Mouse (Mus musculus) stomach, postnatal 0 days (tissue): Measurements from ENCODE around the gene Syp. TPM values are rescaled to one million over a fixed set of nuclear protein-coding genes. Genes with fewer than 3 reads are reported as not detected.

Experiments
- ATAC-seq: fragments of 200-750 bp; cut with Nextera tagmentation; 2 replicates; pipeline ENCODE4 v1.8.0; 2017; ENCODE audit not compliant: low FRiP score, low TSS enrichment
- DNase-seq: peaks from one replicate; pipeline ENCODE4 v3.0.0-alpha.2; 2016; ENCODE audit warnings: low spot score
- H3K27ac ChIP-seq: fragments of 300-500 bp; sonication (generic); replicated peaks from 2 replicates; pipeline ENCODE4 v1.5.1; 2014; ENCODE audit warnings: mild to moderate bottlenecking, control low read depth
- H3K27me3 ChIP-seq: fragments of 300-500 bp; sonication (generic); 2 replicates; pipeline ENCODE4 v1.6.1; 2014; ENCODE audit warnings: low read length; ENCODE audit not compliant: control insufficient read depth, insufficient read depth
- H3K36me3 ChIP-seq: fragments of 300-500 bp; sonication (generic); 2 replicates; pipeline ENCODE4 v1.6.1; 2014; ENCODE audit warnings: low read length, mixed read lengths; ENCODE audit not compliant: control insufficient read depth, insufficient read depth
- H3K4me1 ChIP-seq: fragments of 300-500 bp; sonication (generic); replicated peaks from 2 replicates; pipeline ENCODE4 v1.6.1; 2014; ENCODE audit warnings: antibody characterized with exemption; ENCODE audit not compliant: control insufficient read depth, insufficient read depth
- H3K4me2 ChIP-seq: fragments of 300-500 bp; sonication (generic); replicated peaks from 2 replicates; pipeline ENCODE4 v1.6.1; 2014; ENCODE audit warnings: low read depth, mild to moderate bottlenecking, control low read depth, moderate library complexity
- H3K4me3 ChIP-seq: fragments of 300-500 bp; sonication (generic); 2 replicates; pipeline ENCODE4 v1.5.1; 2014; ENCODE audit warnings: low read depth, low read length, control low read depth
- H3K9ac ChIP-seq: fragments of 300-500 bp; sonication (generic); 2 replicates; pipeline ENCODE4 v1.6.1; 2014; ENCODE audit warnings: mild to moderate bottlenecking, low read length, control low read depth, mixed read lengths
- H3K9me3 ChIP-seq: fragments of 300-500 bp; sonication (generic); 2 replicates; pipeline ENCODE4 v1.6.1; 2016; ENCODE audit warnings: low read length; ENCODE audit not compliant: control insufficient read depth
- CTCF ChIP-seq: IDR thresholded peaks from 2 replicates; pipeline ENCODE4 v1.5.1; 2016; ENCODE audit warnings: antibody characterized with exemption, low read depth, mild to moderate bottlenecking, moderate library complexity
- EP300 ChIP-seq: optimal IDR thresholded peaks from 2 replicates; pipeline ENCODE3; 2016; ENCODE audit warnings: antibody characterized with exemption
- WGBS: fragments of 180-500 bp; shearing (Covaris S2); extraction: QIAGEN DNeasy Blood & Tissue Kit; methylation state at CpG from one replicate; pipeline ENCODE4 v1.1.7; 2014; 5-methylcytosine and 5-hydroxymethylcytosine counted together
- polyA plus RNA-seq: library from polyadenylated mRNA; unstranded; fragments of >200 nt; fragmentation: Nextera tagmentation; extraction: Ambion mirVana; gene quantifications from 2 replicates; pipeline ENCODE4 v1.2.1, GENCODE M21; 2015

Syp gene
- polyA plus RNA-seq, 1 experiment from 2014 or later: 6.5 TPM

DNA sequence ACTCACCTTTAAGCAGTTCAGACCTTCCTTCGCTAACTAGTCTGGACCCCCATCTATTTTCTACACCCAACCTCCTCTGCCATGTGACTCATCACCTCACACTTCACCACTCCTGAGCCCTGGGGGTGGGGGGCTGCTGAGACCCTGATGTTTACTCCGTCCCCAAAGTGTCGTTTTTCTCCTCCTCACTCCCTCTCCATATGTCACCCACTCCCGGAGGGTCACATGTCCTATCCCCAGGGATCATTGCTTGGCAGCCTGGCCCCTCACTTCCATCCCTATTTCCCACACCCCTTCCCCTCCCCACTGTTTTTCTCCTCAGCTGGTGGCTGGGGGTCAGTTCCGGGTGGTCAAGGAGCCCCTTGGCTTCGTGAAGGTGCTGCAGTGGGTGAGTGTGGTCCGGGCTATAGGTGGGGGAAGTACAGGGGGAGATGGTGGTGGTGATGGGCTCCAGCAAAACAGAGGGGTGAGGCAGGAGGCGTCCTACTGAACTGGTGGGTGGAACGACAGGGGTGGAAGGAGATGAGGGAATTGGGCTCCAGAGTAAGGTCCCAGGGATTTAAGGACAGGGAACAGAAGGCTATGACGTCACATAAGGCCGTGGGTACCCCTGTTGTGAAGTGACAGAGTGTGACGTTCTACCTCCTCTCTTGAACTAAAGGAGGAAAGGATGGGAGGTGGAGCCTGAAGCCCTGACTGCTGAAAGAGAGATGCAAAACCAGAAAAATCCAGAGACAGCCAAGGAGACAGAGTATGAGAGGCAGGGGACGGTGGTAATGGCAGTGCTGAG is 1.5 kb downstream of the Syp start:
- ATAC-seq (0 out of 2 replicates have a peak, but pooled peaks have one; percentile 13), DNase-seq (no peak)
- Histone ChIP-seq H3K27me3 (no peaks in the 10 kb centered on the region), H3K4me1 (no peaks in the 10 kb centered on the region), H3K4me2 (no peak overlapping the region), H3K9me3 (no peaks in the 10 kb centered on the region), H3K36me3 (no peaks in the 10 kb centered on the region), H3K4me3 (no peak overlapping the region), H3K9ac (no peak overlapping the region), H3K27ac (no peak overlapping the region)
- WGBS: 27% methylated on average over 13 of the region's 13 CpGs
- TF ChIP-seq CTCF: no peak
- TF ChIP-seq EP300: no peak

DNA sequence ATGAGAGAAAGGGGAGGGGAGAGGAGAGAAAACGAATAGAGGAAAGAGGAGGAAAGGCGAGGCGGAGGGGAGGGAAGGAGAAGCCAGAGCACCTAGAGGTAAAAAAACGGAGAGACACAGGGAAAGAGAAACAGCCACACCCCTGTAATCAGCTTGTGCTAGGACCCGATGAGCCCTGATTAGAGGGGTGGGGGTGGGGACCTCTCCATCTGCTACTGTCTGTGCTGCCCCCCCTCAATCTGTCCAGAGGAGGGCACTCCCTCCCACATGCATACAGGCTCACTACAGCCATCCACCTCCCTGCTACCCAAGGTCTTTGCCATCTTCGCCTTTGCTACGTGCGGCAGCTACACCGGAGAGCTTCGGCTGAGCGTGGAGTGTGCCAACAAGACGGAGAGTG is 2.5 kb downstream of the Syp start:
- Histone ChIP-seq H3K4me1 (no peaks in the 10 kb centered on the region), H3K9ac (no peak overlapping the region), H3K9me3 (no peaks in the 10 kb centered on the region)

DNA sequence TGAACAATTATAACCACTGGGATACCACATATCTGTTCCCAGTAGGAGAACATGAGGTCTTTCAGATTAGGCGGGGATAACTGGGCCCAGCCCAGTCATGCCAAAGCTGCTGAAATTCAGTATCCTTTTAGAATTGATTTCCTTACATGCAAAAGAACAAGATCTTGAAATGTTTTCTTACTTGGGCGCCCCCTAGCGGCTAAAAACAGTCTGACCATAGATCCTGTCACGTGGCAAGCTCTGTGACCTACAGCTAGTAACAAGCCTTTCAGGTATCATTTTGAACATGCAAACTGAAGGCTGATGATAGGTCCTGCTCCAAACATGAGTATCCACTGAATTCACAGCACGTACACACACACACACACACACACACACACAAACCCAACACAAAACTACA is 7.1 kb downstream of the Syp start:
- H3K4me2 ChIP-seq: no peak overlapping the region
- TF ChIP-seq CTCF (peak; percentile 76), EP300 (no peak)
- no peaks in the 10 kb centered on the region for H3K36me3 ChIP-seq
- H3K27ac ChIP-seq: no peak overlapping the region
- no peaks in the 10 kb centered on the region for H3K9me3 ChIP-seq
- H3K27me3 ChIP-seq: no peaks in the 10 kb centered on the region
- no peak for ATAC-seq
- DNase-seq: peak; percentile 78
- H3K4me3 ChIP-seq: no peak overlapping the region
- H3K9ac ChIP-seq: no peak overlapping the region
- H3K4me1 ChIP-seq: no peaks in the 10 kb centered on the region
- 13% methylated on average over 5 of the region's 5 CpGs for WGBS

More for the DNA sequence above, 2.5 kb downstream of the Syp start:
- TF ChIP-seq CTCF: no peak
- TF ChIP-seq EP300: no peak
- DNase-seq: no peak
- H3K36me3 ChIP-seq: no peaks in the 10 kb centered on the region
- H3K4me2 ChIP-seq: no peak overlapping the region
- H3K4me3 ChIP-seq: no peak overlapping the region
- ATAC-seq: no peak
- no peaks in the 10 kb centered on the region for H3K27me3 ChIP-seq
- no peak overlapping the region for H3K27ac ChIP-seq
- 43% methylated on average over 11 of the region's 12 CpGs for WGBS

DNA sequence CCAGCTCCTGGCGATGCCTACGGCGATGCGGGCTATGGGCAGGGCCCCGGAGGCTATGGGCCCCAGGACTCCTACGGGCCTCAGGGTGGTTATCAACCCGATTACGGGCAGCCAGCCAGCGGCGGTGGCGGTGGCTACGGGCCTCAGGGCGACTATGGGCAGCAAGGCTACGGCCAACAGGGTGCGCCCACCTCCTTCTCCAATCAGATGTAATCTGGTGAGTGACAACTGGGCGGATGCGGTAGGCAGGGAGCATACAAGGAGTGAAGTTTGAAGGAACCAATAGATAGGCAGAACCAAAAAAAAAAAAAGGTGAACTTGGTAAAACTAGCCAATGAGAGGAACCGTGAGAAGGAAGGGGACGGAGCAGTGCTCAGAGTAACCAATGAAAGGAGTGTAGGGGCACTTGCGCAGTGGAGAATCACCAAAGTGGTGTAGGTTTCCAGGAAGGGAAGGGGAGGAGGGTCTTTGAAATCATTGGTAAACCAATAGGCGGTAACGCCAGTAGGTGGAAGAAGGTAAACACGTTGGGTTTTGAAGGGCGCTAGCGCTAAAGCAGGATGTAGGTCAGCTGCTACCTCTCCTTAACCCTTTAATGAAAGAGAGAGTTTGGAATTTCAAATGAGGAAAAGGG is 10.5 kb downstream of the Syp start:
- no peaks in the 10 kb centered on the region for H3K9me3 ChIP-seq
- 14% methylated on average over 25 of the region's 25 CpGs for WGBS
- no peaks in the 10 kb centered on the region for H3K36me3 ChIP-seq
- TF ChIP-seq CTCF (peak; percentile 57), EP300 (peak; percentile 69)
- no peaks in the 10 kb centered on the region for H3K4me1 ChIP-seq
- peak overlapping the region; percentile 81 for H3K27ac ChIP-seq
- H3K9ac ChIP-seq: peak overlapping the region; percentile 68
- no peaks in the 10 kb centered on the region for H3K27me3 ChIP-seq
- peak overlapping the region; percentile 63 for H3K4me2 ChIP-seq
- H3K4me3 ChIP-seq: peak overlapping the region; percentile 40
- peak; percentile 97 for ATAC-seq
- peak; percentile 82 for DNase-seq

DNA sequence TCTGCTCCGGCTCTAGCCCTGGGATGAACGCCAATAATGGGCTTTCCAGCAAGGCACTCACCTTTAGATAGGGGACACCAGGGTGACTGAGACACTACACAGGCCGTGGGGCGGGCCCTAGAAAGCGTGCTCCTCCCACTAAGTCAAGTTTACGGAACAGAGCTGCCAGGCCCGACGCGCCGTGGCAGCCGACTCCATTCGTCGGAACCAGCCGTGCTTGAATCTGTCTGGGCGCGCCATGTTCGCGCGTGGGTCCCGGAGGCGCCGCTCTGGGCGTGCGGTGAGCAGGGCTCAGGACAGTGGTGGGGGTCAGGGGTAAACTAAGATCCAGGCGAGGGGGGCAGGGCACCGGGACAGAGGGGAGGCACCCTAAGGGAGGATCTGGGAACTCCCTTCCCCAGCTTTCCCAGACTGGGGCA is 19.0 kb downstream of the Syp start, which contains the start of gene Prickle3:
TSS of gene Prickle3 (plus strand) at position 40 of the 419 bp plus-strand sequence.
- Histone ChIP-seq H3K4me1 (no peaks in the 10 kb centered on the region), H3K9me3 (no peaks in the 10 kb centered on the region), H3K36me3 (no peaks in the 10 kb centered on the region), H3K27me3 (no peaks in the 10 kb centered on the region), H3K9ac (peak within 1 kb of the TSS; percentile 70), H3K4me2 (peak within 1 kb of the TSS; percentile 54), H3K4me3 (peak within 1 kb of the TSS; percentile 48), H3K27ac (peak within 1 kb of the TSS; percentile 83)
- DNase-seq (peak; percentile 66), ATAC-seq (peak; percentile 74)
- no peak for TF ChIP-seq EP300
- TF ChIP-seq CTCF: no peak
- WGBS: 16% methylated on average over 19 of the region's 26 CpGs
